Mouse (Mus musculus): ENCODE results near the gene Ralgps2.
A peak's percentile ranks its signal among the peaks of the same experiment; 100 is the strongest.

DNA sequence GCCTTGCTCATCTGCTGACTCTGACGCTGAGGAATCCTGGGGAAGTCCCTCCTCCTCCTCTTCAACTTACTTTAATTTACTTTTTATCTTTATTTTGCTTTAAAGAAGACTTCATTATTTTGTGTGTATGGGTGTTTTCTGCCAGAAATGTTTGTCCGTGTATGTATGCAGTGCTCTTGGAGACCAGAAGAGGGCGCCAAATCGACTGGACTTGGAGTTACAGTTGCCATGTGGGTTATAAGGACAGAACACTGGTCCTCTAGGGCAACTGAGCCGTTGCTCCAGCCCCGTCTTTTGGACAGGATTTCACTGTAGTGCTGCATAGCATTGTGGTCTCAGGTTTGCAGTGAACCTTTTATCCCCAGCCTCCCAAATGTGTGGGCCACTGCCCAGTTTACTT is 174.8 kb downstream of the Ralgps2 start:
- 0 out of 2 replicates have a peak, but pooled peaks have one; percentile 8 for TF ChIP-seq CTCF (conservative IDR thresholded peaks at IDR 0.05; ENCODE audit: insufficient read depth, insufficient read length, low read depth, low read length)
- TF ChIP-seq POLR2A (IDR thresholded peaks at IDR 0.05; ENCODE audit: low read depth, low read length) = no peak
